Mouse (Mus musculus): ENCODE data around the gene Slc22a3. TPM values are rescaled to one million over a fixed set of nuclear protein-coding genes. Genes with fewer than 3 reads are reported as not detected.

Slc22a3 gene
- total and polyA plus RNA-seq, 2 experiments from 2014 or later = 2.4 to 3.7 TPM

DNA sequence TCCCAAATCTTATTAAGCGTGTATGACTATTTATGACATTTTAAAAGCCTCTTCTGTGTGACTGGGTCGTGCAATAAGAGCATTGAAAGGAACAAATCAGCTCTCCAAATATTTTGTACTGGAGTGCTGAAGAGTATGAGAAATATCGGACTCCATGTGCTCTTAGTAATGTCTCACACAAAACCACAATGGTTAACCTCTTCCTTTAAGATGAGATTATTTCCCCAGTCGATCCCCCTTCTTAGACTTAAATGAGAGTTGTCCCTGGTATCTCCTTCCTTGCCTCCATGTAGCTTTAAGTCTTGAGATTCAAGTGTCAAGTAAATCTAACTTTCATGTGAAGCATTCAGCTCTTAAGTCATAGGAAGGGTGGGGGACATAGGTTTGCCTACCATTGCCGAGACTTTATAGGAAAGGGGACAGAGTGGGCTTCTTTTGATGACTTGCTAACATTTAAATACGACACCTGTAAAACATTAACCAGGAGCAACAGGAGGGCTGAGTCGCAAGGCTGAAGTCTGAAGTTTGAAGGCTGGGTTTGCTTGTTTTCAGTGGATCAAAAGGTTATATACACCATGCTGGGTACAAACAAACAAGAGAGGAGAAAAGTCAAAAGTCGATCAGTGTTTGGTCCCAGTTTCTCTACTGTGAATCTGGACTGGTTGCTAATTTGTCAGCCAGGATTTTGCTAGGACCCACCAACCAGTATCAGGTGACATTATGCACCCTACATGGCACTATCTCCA, 122.3 kb downstream of the Slc22a3 start:
- DNase-seq (ENCODE audit: low spot score) (no peak), ATAC-seq (ENCODE audit: low FRiP score) (no peak)
- no peak overlapping the region for H3K9ac ChIP-seq (replicated peaks; ENCODE audit: low read length, poor library complexity, severe bottlenecking)
- H3K9me3 ChIP-seq (ENCODE audit: low read length) = no peaks in the 10 kb centered on the region
- H3K36me3 ChIP-seq (ENCODE audit: insufficient read depth, low read length) = no peaks in the 10 kb centered on the region
- H3K27me3 ChIP-seq (ENCODE audit: insufficient read depth, low read length) = no peaks in the 10 kb centered on the region
- no peak overlapping the region for H3K4me3 ChIP-seq (ENCODE audit: low read depth, low read length)
- H3K27ac ChIP-seq (ENCODE audit: low read depth, low read length) = no peak overlapping the region
- H3K4me2 ChIP-seq (ENCODE audit: low read depth, low read length, poor library complexity, severe bottlenecking) = no peak overlapping the region
- no peak for TF ChIP-seq CTCF (IDR thresholded peaks at IDR 0.05)
- H3K4me1 ChIP-seq (ENCODE audit: insufficient read depth, low read length) = no peaks in the 10 kb centered on the region
- WGBS = 72% methylated on average over 8 of the region's 8 CpGs

DNA sequence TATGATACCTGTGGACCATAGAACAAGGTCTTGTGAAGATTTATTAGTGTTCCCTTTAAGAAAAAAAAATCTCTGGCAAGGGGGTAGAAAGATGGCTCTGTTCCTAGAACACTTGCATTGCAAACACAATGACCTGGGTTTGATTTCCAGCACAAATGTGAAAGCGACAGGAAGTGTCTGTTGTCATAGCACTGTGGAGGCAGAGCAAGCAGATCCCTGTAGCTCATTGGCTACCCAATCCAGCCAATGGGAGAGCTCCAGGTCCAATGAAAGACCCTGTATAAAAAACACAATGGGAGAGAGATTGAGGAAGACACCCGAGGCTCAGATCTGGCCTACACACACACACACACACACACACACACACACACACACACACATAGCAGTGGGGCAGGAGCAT, 125.0 kb downstream of the Slc22a3 start:
- H3K27ac ChIP-seq (ENCODE audit: low read depth, low read length) = no peak overlapping the region
- TF ChIP-seq CTCF (IDR thresholded peaks at IDR 0.05) = no peak
- ATAC-seq (ENCODE audit: low FRiP score) (peak; percentile 79), DNase-seq (ENCODE audit: low spot score) (peak; percentile 80)
- no peaks in the 10 kb centered on the region for H3K4me1 ChIP-seq (ENCODE audit: insufficient read depth, low read length)
- no peaks in the 10 kb centered on the region for H3K36me3 ChIP-seq (ENCODE audit: insufficient read depth, low read length)
- H3K9me3 ChIP-seq (ENCODE audit: low read length) = no peaks in the 10 kb centered on the region
- H3K27me3 ChIP-seq (ENCODE audit: insufficient read depth, low read length) = no peaks in the 10 kb centered on the region
- H3K4me3 ChIP-seq (ENCODE audit: low read depth, low read length) = no peak overlapping the region
- no peak overlapping the region for H3K4me2 ChIP-seq (ENCODE audit: low read depth, low read length, poor library complexity, severe bottlenecking)
- no peak overlapping the region for H3K9ac ChIP-seq (replicated peaks; ENCODE audit: low read length, poor library complexity, severe bottlenecking)
- WGBS = 18% methylated on average over 2 of the region's 2 CpGs

DNA sequence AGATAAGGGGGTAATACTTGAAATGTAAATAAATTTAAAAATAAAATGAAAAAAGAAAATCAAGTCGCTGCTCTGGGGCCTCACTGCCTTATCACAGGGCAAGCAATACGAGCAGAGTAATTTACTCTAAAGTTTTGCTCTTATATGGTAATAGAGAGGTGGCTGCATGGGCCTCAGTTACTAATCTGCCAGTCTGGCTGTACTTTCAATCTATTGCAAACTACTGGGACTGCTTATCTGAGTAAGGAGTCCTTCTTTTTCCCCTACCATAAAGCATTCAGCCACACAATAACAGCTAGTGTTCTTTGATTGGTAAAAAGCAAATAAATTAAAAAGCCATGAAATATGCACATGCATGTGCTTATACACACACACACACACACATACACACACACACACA, 125.9 kb downstream of the Slc22a3 start:
- H3K9me3 ChIP-seq (ENCODE audit: low read length) = no peaks in the 10 kb centered on the region
- DNase-seq (ENCODE audit: low spot score) = no peak
- no peak overlapping the region for H3K27ac ChIP-seq (ENCODE audit: low read depth, low read length)
- no peak overlapping the region for H3K4me3 ChIP-seq (ENCODE audit: low read depth, low read length)
- no peaks in the 10 kb centered on the region for H3K27me3 ChIP-seq (ENCODE audit: insufficient read depth, low read length)
- no peak overlapping the region for H3K4me2 ChIP-seq (ENCODE audit: low read depth, low read length, poor library complexity, severe bottlenecking)
- no peak for ATAC-seq (ENCODE audit: low FRiP score)
- H3K9ac ChIP-seq (replicated peaks; ENCODE audit: low read length, poor library complexity, severe bottlenecking) = no peak overlapping the region
- TF ChIP-seq CTCF (IDR thresholded peaks at IDR 0.05) = no peak
- H3K4me1 ChIP-seq (ENCODE audit: insufficient read depth, low read length) = no peaks in the 10 kb centered on the region
- H3K36me3 ChIP-seq (ENCODE audit: insufficient read depth, low read length) = no peaks in the 10 kb centered on the region
- WGBS = 89% methylated on average over 2 of the region's 2 CpGs

DNA sequence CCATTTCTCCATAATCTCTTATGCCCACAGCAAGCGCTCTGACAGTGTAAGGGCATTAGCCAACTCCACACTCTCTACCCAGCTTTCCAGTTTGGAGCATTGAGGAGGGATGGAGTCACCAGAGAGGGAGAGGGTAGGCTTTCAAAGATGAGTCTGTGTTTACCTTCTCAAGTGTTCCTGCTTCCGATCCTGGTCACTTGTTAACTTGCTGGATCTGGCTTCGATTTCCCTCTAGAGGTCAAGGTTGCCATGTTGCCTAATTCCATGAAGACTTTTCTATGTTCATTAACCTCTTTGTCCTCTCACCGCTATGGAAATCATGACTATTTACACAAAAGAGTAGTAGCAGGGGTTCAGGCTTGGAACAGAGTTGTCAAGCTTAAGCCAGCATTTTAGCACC, 127.2 kb downstream of the Slc22a3 start:
- Histone ChIP-seq H3K36me3 (ENCODE audit: insufficient read depth, low read length) (no peaks in the 10 kb centered on the region), H3K4me3 (ENCODE audit: low read depth, low read length) (no peak overlapping the region), H3K27ac (ENCODE audit: low read depth, low read length) (no peak overlapping the region), H3K9me3 (ENCODE audit: low read length) (no peaks in the 10 kb centered on the region), H3K9ac (replicated peaks; ENCODE audit: low read length, poor library complexity, severe bottlenecking) (no peak overlapping the region), H3K27me3 (ENCODE audit: insufficient read depth, low read length) (no peaks in the 10 kb centered on the region), H3K4me2 (ENCODE audit: low read depth, low read length, poor library complexity, severe bottlenecking) (no peak overlapping the region), H3K4me1 (ENCODE audit: insufficient read depth, low read length) (no peaks in the 10 kb centered on the region)
- ATAC-seq (ENCODE audit: low FRiP score) = no peak
- TF ChIP-seq CTCF (IDR thresholded peaks at IDR 0.05) = no peak
- no peak for DNase-seq (ENCODE audit: low spot score)
- WGBS = 87% methylated on average over 4 of the region's 4 CpGs

DNA sequence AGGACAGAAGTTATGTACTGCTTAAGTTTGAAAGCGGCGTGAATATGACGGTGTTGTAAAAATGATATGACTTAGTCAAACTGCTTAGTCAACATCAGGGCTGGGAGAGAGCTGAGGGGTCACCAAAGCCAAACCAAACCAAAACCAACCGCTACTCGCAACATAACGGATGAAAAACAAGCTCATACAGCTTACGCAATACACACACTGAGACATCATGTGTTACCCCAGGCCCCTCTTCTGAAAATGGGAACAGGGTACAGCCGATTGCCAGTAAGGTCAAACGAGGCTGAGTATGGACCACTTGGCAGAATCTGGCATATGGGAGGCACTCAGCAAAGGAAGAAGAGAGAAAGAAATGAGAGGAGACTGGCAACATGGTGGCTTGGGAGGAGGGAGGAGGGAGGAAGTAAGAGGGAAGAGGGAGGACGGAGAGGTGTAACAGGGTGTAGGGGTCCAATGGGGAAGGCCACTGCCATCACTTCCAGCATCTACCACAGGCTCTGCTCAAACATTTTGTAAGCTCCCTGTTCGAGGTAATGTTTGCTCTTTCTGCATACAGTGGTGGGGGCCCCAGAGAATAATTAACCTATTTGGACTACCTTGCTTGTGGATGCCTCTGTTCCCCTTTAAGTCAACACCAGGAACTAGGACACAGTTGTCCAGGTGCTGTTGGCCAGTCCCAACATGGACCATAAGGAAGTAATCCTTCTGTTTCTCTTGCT, 129.4 kb downstream of the Slc22a3 start, which contains the start of gene Plg:
Gene Plg (plus strand): TSS at position 628 of the 725 bp plus-strand sequence.
- Histone ChIP-seq H3K4me3 (ENCODE audit: low read depth, low read length) (no peak within 1 kb of the TSS), H3K9me3 (ENCODE audit: low read length) (no peaks in the 10 kb centered on the region), H3K36me3 (ENCODE audit: insufficient read depth, low read length) (no peaks in the 10 kb centered on the region), H3K27me3 (ENCODE audit: insufficient read depth, low read length) (no peaks in the 10 kb centered on the region), H3K9ac (replicated peaks; ENCODE audit: low read length, poor library complexity, severe bottlenecking) (no peak within 1 kb of the TSS), H3K4me1 (ENCODE audit: insufficient read depth, low read length) (no peaks in the 10 kb centered on the region), H3K27ac (ENCODE audit: low read depth, low read length) (no peak within 1 kb of the TSS), H3K4me2 (ENCODE audit: low read depth, low read length, poor library complexity, severe bottlenecking) (no peak within 1 kb of the TSS)
- TF ChIP-seq CTCF (IDR thresholded peaks at IDR 0.05) = no peak
- ATAC-seq (ENCODE audit: low FRiP score) (no peak), DNase-seq (ENCODE audit: low spot score) (no peak)
- 94% methylated on average over 11 of the region's 11 CpGs for WGBS

DNA sequence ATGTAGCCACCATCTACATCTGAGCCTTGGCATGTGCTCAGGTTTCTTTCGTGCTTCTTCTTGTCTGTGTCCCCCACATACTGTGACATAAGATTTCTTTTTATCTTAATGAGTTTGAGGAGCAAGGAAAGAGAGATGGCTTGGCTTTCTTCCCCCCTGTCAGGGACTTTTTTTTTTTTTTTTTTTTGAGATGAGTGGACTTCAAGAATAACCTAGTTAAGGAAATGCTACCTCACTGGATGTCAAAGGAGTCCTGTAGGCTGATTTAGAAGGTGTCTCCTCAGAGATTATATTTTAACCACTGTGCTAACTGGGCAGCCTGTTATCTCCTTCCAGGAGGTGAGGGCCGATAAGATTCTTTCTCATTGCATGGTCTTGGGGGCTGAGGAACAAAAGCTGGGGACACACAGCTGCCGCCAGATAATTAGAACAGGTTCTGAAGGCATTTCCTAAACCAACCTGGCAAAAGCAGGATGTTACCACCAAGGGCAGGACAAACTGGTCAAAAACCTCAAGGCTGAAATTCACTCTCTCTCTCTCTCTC, 133.8 kb downstream of the Slc22a3 start:
- no peak overlapping the region for H3K4me3 ChIP-seq (ENCODE audit: low read depth, low read length)
- 68% methylated on average over 3 of the region's 3 CpGs for WGBS
- H3K27ac ChIP-seq (ENCODE audit: low read depth, low read length) = no peak overlapping the region
- TF ChIP-seq CTCF (IDR thresholded peaks at IDR 0.05) = no peak
- H3K36me3 ChIP-seq (ENCODE audit: insufficient read depth, low read length) = no peaks in the 10 kb centered on the region
- ATAC-seq (ENCODE audit: low FRiP score) (no peak), DNase-seq (ENCODE audit: low spot score) (no peak)
- no peak overlapping the region for H3K9ac ChIP-seq (replicated peaks; ENCODE audit: low read length, poor library complexity, severe bottlenecking)
- no peak overlapping the region for H3K4me2 ChIP-seq (ENCODE audit: low read depth, low read length, poor library complexity, severe bottlenecking)
- no peaks in the 10 kb centered on the region for H3K9me3 ChIP-seq (ENCODE audit: low read length)
- H3K27me3 ChIP-seq (ENCODE audit: insufficient read depth, low read length) = no peaks in the 10 kb centered on the region
- H3K4me1 ChIP-seq (ENCODE audit: insufficient read depth, low read length) = no peaks in the 10 kb centered on the region
